Mouse (Mus musculus) CH12.LX (cell line): ENCODE measurements around the gene Dtx3. TPM values are rescaled to one million over a fixed set of nuclear protein-coding genes. Genes with fewer than 3 reads are reported as not detected.

ENCODE experiments used
- DNase-seq: peaks from one replicate; pipeline ENCODE4 v3.0.0-alpha.2; 2013; ENCODE audit errors: extremely low read depth
- H3K27ac ChIP-seq: 2 replicates; pipeline ENCODE4 v1.5.1; 2012; ENCODE audit warnings: low read depth, mild to moderate bottlenecking, control low read depth, moderate library complexity; ENCODE audit not compliant: insufficient read depth
- H3K27me3 ChIP-seq: replicated peaks from 2 replicates; pipeline ENCODE3; 2012; ENCODE audit warnings: inconsistent platforms
- H3K36me3 ChIP-seq, 2 experiments: replicated peaks in 1 of 2; 2 replicates each; pipeline versions ENCODE3 to v1.6.1; 2012; ENCODE audit warnings: inconsistent platforms in 1 of 2, low read length in 1 of 2, mild to moderate bottlenecking in 1 of 2, mixed read lengths in 1 of 2, moderate library complexity in 1 of 2; ENCODE audit not compliant: control insufficient read depth in 1 of 2, insufficient read depth in 1 of 2
- H3K4me1 ChIP-seq, 2 experiments: 2 replicates each; pipeline ENCODE4 v1.6.1; 2012; ENCODE audit warnings: inconsistent platforms in 1 of 2, moderate library complexity in 1 of 2; ENCODE audit not compliant: insufficient read depth in 2 of 2, control insufficient read depth in 1 of 2
- H3K4me2 ChIP-seq: 2 replicates; pipeline ENCODE4 v1.6.1; 2012; ENCODE audit warnings: low read depth, mild to moderate bottlenecking, control low read depth; ENCODE audit not compliant: poor library complexity, insufficient read depth, severe bottlenecking
- H3K4me3 ChIP-seq, 3 experiments: fragments of 150-350 bp in 1 of 3; sonication (generic) in 1 of 3; replicated peaks in 1 of 3; 2 replicates each; pipeline versions ENCODE3 to v1.5.1; 2011 to 2012; ENCODE audit warnings: low read depth in 2 of 3, low read length in 2 of 3, mild to moderate bottlenecking in 2 of 3, moderate library complexity in 2 of 3, control low read depth in 1 of 3, improper control_type of control experiment in 1 of 3, inconsistent platforms in 1 of 3, mixed read lengths in 1 of 3; ENCODE audit not compliant: poor library complexity in 1 of 3
- H3K79me2 ChIP-seq: replicated peaks from 2 replicates; pipeline ENCODE4 v1.6.1; 2012; ENCODE audit warnings: mild to moderate bottlenecking, moderate library complexity; ENCODE audit not compliant: control insufficient read depth, poor library complexity, insufficient read depth, severe bottlenecking; ENCODE audit errors: extremely low read depth
- H3K9ac ChIP-seq: 2 replicates; pipeline ENCODE4 v1.6.1; 2012; ENCODE audit warnings: low read depth, mild to moderate bottlenecking, control low read depth, moderate library complexity; ENCODE audit not compliant: insufficient read depth
- H3K9me3 ChIP-seq: replicated peaks from 2 replicates; pipeline ENCODE3; 2012; ENCODE audit warnings: low read length, inconsistent platforms, mixed read lengths
- CHD2 ChIP-seq: IDR thresholded peaks from 2 replicates; pipeline ENCODE4 v1.6.1; 2011; ENCODE audit warnings: low read length, improper control_type of control experiment
- E2F4 ChIP-seq: IDR thresholded peaks from 2 replicates; pipeline ENCODE4 v1.6.1; 2011; ENCODE audit warnings: low read depth, low read length, improper control_type of control experiment; ENCODE audit not compliant: insufficient replicate concordance
- ETS1 ChIP-seq: conservative IDR thresholded peaks from 2 replicates; pipeline ENCODE4 v1.6.1; 2012; ENCODE audit warnings: low read depth, mild to moderate bottlenecking, inconsistent platforms, low read length, improper control_type of control experiment, moderate library complexity
- JUN ChIP-seq: IDR thresholded peaks from 2 replicates; pipeline ENCODE4 v1.6.1; 2011; ENCODE audit warnings: low read depth, mild to moderate bottlenecking, low read length, improper control_type of control experiment, moderate library complexity; ENCODE audit not compliant: insufficient read depth
- KAT2A ChIP-seq: IDR thresholded peaks from 2 replicates; pipeline ENCODE4 v1.6.1; 2012; ENCODE audit warnings: low read length, improper control_type of control experiment, inconsistent platforms; ENCODE audit not compliant: insufficient replicate concordance
- MAFK ChIP-seq: IDR thresholded peaks from 2 replicates; pipeline ENCODE4 v1.6.1; 2011; ENCODE audit warnings: low read length, improper control_type of control experiment; ENCODE audit not compliant: insufficient replicate concordance
- MAX ChIP-seq: IDR thresholded peaks from 2 replicates; pipeline ENCODE4 v1.6.1; 2011; ENCODE audit warnings: low read length, improper control_type of control experiment
- MAZ ChIP-seq: IDR thresholded peaks from 2 replicates; pipeline ENCODE4 v1.6.1; 2012; ENCODE audit warnings: low read depth, mild to moderate bottlenecking, inconsistent platforms, low read length, improper control_type of control experiment, moderate library complexity
- MYC ChIP-seq: IDR thresholded peaks from 2 replicates; pipeline ENCODE4 v1.6.1; 2011; ENCODE audit warnings: low read depth, mild to moderate bottlenecking, improper control_type of control experiment, low read length
- NELFE ChIP-seq: IDR thresholded peaks from 2 replicates; pipeline ENCODE4 v1.6.1; 2011; ENCODE audit warnings: low read depth, low read length, improper control_type of control experiment
- PAX5 ChIP-seq: IDR thresholded peaks from 2 replicates; pipeline ENCODE4 v1.6.1; 2012; ENCODE audit warnings: low read length, inconsistent platforms, mixed read lengths
- POLR2AphosphoS2 ChIP-seq: IDR thresholded peaks from 2 replicates; pipeline ENCODE4 v1.6.1; 2011; ENCODE audit warnings: low read depth, low read length, improper control_type of control experiment
- RAD21 ChIP-seq: IDR thresholded peaks from 2 replicates; pipeline ENCODE4 v1.6.1; 2011; ENCODE audit warnings: low read depth, mild to moderate bottlenecking, low read length, improper control_type of control experiment, moderate library complexity
- SIN3A ChIP-seq: IDR thresholded peaks from 2 replicates; pipeline ENCODE4 v1.6.1; 2012; ENCODE audit warnings: low read length, improper control_type of control experiment, inconsistent platforms
- SMC3 ChIP-seq: IDR thresholded peaks from 2 replicates; pipeline ENCODE4 v1.6.1; 2011; ENCODE audit warnings: low read depth, low read length, improper control_type of control experiment
- TBP ChIP-seq: conservative IDR thresholded peaks from 2 replicates; pipeline ENCODE4 v1.6.1; 2011; ENCODE audit warnings: low read depth, low read length, improper control_type of control experiment
- TCF12 ChIP-seq: IDR thresholded peaks from 2 replicates; pipeline ENCODE4 v1.6.1; 2014; ENCODE audit warnings: low read depth, mild to moderate bottlenecking, inconsistent platforms, low read length, improper control_type of control experiment
- USF2 ChIP-seq: conservative IDR thresholded peaks from 2 replicates; pipeline ENCODE4 v1.6.1; 2011; ENCODE audit warnings: low read depth, low read length, improper control_type of control experiment
- ZC3H11A ChIP-seq: IDR thresholded peaks from 2 replicates; pipeline ENCODE4 v1.6.1; 2012; ENCODE audit warnings: low read depth, mild to moderate bottlenecking, inconsistent platforms, low read length, improper control_type of control experiment
- ZKSCAN1 ChIP-seq: IDR thresholded peaks from 2 replicates; pipeline ENCODE4 v1.6.1; 2012; ENCODE audit warnings: low read depth, inconsistent platforms, low read length, improper control_type of control experiment, borderline replicate concordance
- ZMIZ1 ChIP-seq: IDR thresholded peaks from 2 replicates; pipeline ENCODE4 v1.6.1; 2012; ENCODE audit warnings: low read depth, mild to moderate bottlenecking, inconsistent platforms, low read length, improper control_type of control experiment
- dilution Hi-C: fragments of 300-500 bp; cut with MboI; formaldehyde crosslinking; loops from 2 replicates; pipeline ENCODE4 v1.14.3; 2020; ENCODE audit warnings: low sequenced_read_pairs; ENCODE audit not compliant: extremely low pct_unique_long_range_greater_than_20kb, extremely low pct_ligation_motif_present
- in situ Hi-C: fragments of 300-500 bp; cut with MboI; formaldehyde crosslinking; loops from 3 replicates; pipeline ENCODE4 v1.14.3; 2019; ENCODE audit warnings: low sequenced_read_pairs, low pct_ligation_motif_present, low pct_unique_long_range_greater_than_20kb, mixed read lengths
- polyA plus RNA-seq: library from polyadenylated mRNA; unstranded; fragments of >175 nt; gene quantifications from 2 replicates; pipeline ENCODE4 v1.2.1, GENCODE M21; 2012; ENCODE audit warnings: low read depth; ENCODE audit not compliant: insufficient read length
- total RNA-seq, 2 experiments: library from RNA; depleted of rRNA; stranded (reverse); fragments of 300-350 nt in 1 of 2; fragments of >200 nt in 1 of 2; gene quantifications; 2 replicates each; pipeline ENCODE4 v1.2.3; 2012 to 2014

The Dtx3 gene
- total and polyA plus RNA-seq, 3 experiments, result 18.9 to 51.2 (median 27.6) TPM

DNA sequence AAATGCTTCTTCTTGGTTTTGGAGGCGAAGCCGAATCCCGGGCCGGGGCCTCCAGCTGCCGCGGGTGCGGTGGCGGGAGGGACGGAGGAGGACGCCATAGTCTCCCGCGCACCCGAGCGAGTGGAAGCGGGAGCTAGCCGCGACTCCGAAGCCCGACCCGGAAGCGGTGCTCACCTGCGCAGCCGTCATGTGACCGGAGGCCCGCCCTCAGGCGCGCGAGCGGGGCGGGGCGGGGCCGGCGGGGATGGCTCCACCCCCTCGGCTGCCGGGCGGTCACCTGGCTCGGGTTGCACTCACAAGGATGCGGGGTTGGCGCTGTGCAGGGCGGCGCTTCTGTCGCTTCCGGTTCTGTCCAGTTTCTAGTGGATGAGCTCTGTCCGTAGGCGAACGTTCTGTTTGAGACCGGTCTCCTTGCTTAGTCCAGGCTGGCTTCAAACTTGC lies 15.9 kb upstream of the Dtx3 start, which contains the start of gene Pip4k2c (continued):
- TF ChIP-seq ZC3H11A (no peak), MYC (no peak), TBP (peak; percentile 66), MAX (peak; percentile 57), MAFK (no peak), PAX5 (no peak), ZKSCAN1 (no peak), MAZ (0 out of 2 replicates have a peak, but pooled peaks have one; percentile 25)

GRCm38 (mm10) chr10:127210961-127211405 lies 15.5 kb upstream of the Dtx3 start:
- dilution Hi-C loops, result no loop called here
- peaks cover 8% of the 10 kb centered on the region; the same call in 1 of the 2 replicates for H3K79me2 ChIP-seq
- H3K9me3 ChIP-seq, result no peaks in the 10 kb centered on the region
- peak overlapping the region; percentile 64 to 90 (median 80) for H3K4me3 ChIP-seq
- peaks cover 25 to 37% of the 10 kb centered on the region in 2 experiments for H3K36me3 ChIP-seq
- in situ Hi-C loops, result no loop called here
- TF ChIP-seq ETS1 (no peak), SIN3A (no peak), SMC3 (no peak), RAD21 (no peak), JUN (no peak), TCF12 (no peak), KAT2A (no peak), USF2 (no peak), ZKSCAN1 (no peak), ZMIZ1 (no peak), ZC3H11A (no peak)
- peak overlapping the region; percentile 57 for H3K4me2 ChIP-seq
- DNase-seq, result peak; percentile 33
- no peaks in the 10 kb centered on the region for H3K27me3 ChIP-seq
- peak overlapping the region; percentile 46; the same call in 1 of the 2 replicates for H3K9ac ChIP-seq
- H3K4me1 ChIP-seq, result peaks cover 7 to 21% of the 10 kb centered on the region in 2 experiments
- H3K27ac ChIP-seq, result no peak overlapping the region

DNA sequence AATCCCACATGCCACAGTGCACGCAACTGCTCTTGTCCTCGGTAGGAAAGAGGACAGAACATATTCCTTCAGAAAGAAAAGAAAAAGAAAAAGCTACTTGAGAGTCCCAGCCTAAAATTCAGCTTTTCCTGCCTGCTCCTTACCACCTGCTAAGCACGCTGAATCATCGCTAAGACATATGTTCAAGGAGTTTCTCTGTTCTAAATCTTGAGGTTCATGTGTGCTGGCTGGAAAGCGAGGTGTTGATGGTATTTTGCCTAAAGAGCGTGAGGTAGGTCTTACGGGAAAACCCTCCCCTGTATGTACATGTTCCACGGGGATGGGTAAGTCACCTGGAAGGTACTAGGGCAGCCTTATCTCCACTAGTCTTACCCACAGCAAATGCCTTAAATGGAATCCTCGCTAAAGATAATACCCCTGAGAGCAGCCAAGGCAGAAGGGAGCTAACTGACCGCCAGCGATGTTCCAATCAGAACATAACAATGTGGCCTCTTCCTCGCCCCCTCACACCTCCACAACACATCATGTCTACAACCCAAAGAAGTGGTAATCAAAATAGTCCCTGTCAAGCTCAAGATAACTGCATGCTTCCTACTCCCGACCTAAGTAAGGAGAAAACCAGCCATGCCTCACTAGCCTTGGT lies 14.5 kb upstream of the Dtx3 start:
- dilution Hi-C loops, result no loop called here

More for the DNA sequence above, 14.5 kb upstream of the Dtx3 start:
- no peaks in the 10 kb centered on the region for H3K27me3 ChIP-seq
- H3K4me2 ChIP-seq, result peak overlapping the region; percentile 57
- no peak overlapping the region for H3K27ac ChIP-seq
- DNase-seq, result no peak
- H3K36me3 ChIP-seq, result peaks cover 34 to 46% of the 10 kb centered on the region in 2 experiments
- no peak for TF ChIP-seq CHD2
- no peak for TF ChIP-seq POLR2AphosphoS2
- TF ChIP-seq E2F4, result no peak
- TF ChIP-seq PAX5, result no peak
- TF ChIP-seq NELFE, result no peak
- TF ChIP-seq USF2, result no peak
- TF ChIP-seq SIN3A, result no peak
- no peaks in the 10 kb centered on the region for H3K9me3 ChIP-seq
- peak overlapping the region in 2 of 3 experiments; percentile 64 to 90 for H3K4me3 ChIP-seq
- H3K79me2 ChIP-seq, result peaks cover 8% of the 10 kb centered on the region; the same call in 1 of the 2 replicates
- H3K4me1 ChIP-seq, result peaks cover 7 to 16% of the 10 kb centered on the region in 2 experiments
- in situ Hi-C loops, result no loop called here
- no peak overlapping the region for H3K9ac ChIP-seq
